In the genomic region with DNA sequence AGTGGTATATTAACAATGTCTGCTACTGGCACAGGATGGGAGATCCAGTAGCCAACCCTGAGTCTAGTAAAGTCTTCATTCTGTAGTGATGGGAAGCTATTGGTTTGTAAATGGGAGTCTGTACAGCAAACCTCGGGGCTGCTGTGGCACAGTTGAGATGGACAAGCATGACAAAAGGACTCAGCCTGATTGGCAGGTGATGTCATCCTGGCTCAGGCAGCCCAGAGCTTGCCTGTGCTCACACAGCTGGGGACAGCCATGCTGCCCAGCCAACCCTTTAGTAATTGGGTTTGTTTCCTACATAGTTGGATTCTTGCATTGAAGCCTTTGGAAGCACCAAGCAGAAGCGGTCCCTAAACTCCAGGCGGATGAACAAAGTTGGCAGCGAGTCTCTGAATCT, we compare ENCODE assay signal across 28 mouse cellular contexts.
"Had no signal": no experiment of that assay in that cellular context is flagged by ENCODE, and none has a peak within 500 bp of the region (broad histone marks: within the 10 kb centered on the region; RNA-seq: fewer than 3 reads in every experiment).

No protein-coding gene starts in this region.

- H3K4me3 ChIP-seq: gastrocnemius, adult 2 months; heart, adult 2 months; heart, embryonic 13.5 days; heart, embryonic 15.5 days; kidney, embryonic 15.5 days; layer of hippocampus, adult 2 months; left cerebral cortex, adult 2 months; limb, embryonic 10.5 days; limb, embryonic 12.5 days; liver, embryonic 13.5 days; liver, embryonic 15.5 days had no signal

- H3K4me1 ChIP-seq: heart, embryonic 13.5 days; heart, embryonic 15.5 days; kidney, embryonic 15.5 days; limb, embryonic 10.5 days; limb, embryonic 12.5 days; liver, embryonic 13.5 days; liver, embryonic 15.5 days had no signal

- H3K27ac ChIP-seq: gastrocnemius, adult 2 months; heart, adult 2 months; heart, embryonic 13.5 days; heart, embryonic 15.5 days; hindbrain, embryonic 14.5 days; kidney, embryonic 15.5 days; kidney, postnatal 0 days; layer of hippocampus, adult 2 months; left cerebral cortex, adult 2 months; limb, embryonic 10.5 days; limb, embryonic 12.5 days; liver, embryonic 13.5 days; liver, embryonic 15.5 days had no signal

- DNase-seq: gastrocnemius, adult 2 months; gastrocnemius, postnatal 10 days; gastrocnemius, postnatal 25 days; heart, adult 2 months; heart, postnatal 14 days; heart, postnatal 36 days; kidney, adult 11 months; kidney, adult 2 months; kidney, adult 9 months; kidney, postnatal 14 days; kidney, postnatal 36 days; liver; liver, embryonic 13.5 days; liver, postnatal 0 days had no signal

- H3K27me3 ChIP-seq: heart, embryonic 13.5 days; heart, embryonic 15.5 days; kidney, embryonic 15.5 days; limb, embryonic 12.5 days; liver, embryonic 13.5 days; liver, embryonic 15.5 days had no signal

- H3K4me2 ChIP-seq: heart, embryonic 11.5 days; heart, embryonic 13.5 days; heart, embryonic 15.5 days; hindbrain, embryonic 14.5 days; kidney, embryonic 15.5 days; limb, embryonic 12.5 days; liver, embryonic 11.5 days; liver, embryonic 13.5 days; liver, embryonic 15.5 days had no signal

- H3K9ac ChIP-seq: heart, embryonic 13.5 days; heart, embryonic 15.5 days; hindbrain, embryonic 14.5 days; kidney, embryonic 15.5 days; limb, embryonic 12.5 days; liver, embryonic 13.5 days; liver, embryonic 15.5 days; liver, postnatal 0 days had no signal

- ATAC-seq: hindbrain, embryonic 16.5 days; intestine, embryonic 16.5 days; liver, postnatal 0 days had no signal

- H3K9me3 ChIP-seq: heart, embryonic 13.5 days; heart, embryonic 15.5 days; kidney, embryonic 15.5 days; limb, embryonic 10.5 days; limb, embryonic 12.5 days; liver, embryonic 13.5 days; liver, embryonic 15.5 days had no signal
